Mouse (Mus musculus) activated CD4-positive, CD25-positive, alpha-beta regulatory T cell, adult 4 months (primary cell): ENCODE measurements at regions not wholly inside any gene's neighbourhood (a gene's known extent, or its start where the extent isn't known, plus 50 kb on each side); places are given as distances from the start of the nearest gene placed in this dataset.

ENCODE experiments used
- ATAC-seq: one replicate; pipeline ENCODE4 v1.8.0; 2017

DNA sequence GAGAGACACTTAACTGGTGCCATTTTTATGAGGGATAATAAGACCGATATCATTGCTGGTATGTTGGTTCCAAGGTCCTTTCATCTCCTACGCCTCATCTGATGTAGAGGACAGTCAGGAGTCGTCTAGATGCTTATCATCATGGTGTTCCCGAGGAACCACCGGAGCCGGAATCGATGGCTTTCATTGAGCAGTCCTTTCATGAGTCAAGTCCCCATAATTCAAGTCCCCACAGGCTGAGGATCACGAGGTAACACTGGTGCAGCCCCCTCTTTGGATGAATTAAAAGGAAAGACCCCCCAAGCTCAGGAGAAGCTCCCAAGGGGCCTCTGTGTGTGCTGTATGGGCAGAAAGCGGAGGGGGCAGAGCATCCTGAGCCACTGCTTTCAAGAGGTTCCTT lies 73.3 kb upstream of the Klf4 start:
- no peak for ATAC-seq

DNA sequence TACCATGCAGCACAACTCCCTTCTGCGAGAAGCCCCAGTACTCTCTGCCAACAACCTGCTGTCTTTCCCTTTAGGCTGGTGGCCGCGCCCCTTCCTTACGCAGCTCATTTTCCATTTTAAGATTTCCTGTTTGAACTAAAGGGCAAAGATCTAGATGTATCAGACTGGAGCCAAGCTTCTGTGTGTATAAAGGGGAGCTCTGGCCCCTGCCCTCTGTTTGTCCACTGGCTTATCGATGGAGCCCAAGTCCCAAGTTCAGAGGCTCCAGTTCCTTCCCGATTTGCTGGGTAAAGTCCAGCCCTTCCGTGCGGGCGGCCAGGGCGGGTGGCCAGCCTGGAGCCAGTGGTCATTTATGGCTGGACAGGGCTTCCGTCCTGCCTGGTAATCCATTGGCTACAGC lies 72.6 kb upstream of the Klf4 start:
- no peak for ATAC-seq

DNA sequence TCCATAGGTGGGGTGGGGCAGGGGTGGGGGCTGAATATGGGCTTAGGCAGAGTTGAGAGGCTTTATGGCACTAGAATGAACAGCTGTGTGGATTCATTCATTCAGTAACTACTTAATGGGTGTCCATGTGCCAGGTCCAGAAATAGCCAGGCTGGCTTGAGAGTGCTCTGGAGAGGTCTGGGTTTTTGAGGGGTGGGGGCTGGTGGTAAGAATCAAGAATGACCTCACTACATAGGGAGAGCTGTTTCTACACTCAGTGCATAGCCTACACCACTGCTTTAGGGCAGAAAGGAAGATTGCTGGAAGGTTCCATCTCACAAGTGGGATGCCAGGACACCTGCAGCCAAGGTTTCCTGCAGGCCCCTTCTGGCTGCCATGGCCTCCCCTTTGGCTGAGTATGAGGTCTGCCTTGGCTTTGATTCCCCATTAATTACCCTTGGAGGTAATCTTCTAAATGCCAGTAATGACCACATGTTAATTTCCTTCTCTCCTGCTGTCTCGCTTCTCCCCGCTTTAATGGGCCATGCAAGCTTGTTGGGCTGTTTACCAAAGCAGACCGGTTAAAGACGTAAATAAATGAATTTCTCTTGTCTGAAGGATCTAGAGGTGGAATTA lies 71.7 kb upstream of the Klf4 start:
- no peak for ATAC-seq

DNA sequence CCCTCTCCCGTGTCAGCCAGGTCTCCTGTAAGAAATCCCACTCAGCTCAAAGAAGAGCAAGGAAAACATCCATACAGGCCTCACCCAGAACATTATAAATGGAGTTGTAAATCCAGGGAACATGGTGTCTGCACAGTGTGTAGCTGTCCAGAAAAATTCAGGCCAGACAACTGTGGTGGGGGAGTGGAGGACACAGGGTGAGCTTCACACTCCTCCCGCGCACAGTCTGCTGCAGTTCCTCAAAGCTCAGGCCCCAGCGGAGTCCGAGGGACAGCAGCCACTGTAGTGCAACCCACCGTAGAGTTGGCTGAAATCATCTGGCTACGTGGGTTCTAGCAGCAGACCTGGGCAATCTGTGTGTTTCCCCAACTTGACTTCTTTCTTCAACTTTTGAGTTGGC lies 62.9 kb upstream of the Klf4 start:
- ATAC-seq = no peak

DNA sequence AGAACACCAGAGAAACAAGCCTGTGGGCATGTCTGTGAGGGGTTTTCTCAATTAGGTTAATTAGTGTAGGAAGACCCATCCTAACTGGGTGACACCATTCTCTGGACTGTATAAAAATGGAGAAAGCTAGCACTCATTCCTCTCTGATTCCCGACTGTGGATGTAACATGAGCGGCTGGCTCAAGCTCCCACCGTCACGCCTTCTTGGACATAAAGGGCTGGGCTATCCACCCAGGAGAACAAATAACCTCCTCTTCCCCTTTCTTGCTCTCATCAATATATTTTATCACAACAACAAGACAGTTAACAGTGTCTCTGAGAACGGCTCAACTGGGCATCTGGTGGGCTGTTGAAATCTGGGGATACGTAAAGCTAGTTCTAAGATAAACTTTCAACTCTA lies 62.4 kb upstream of the Klf4 start:
- ATAC-seq = no peak

DNA sequence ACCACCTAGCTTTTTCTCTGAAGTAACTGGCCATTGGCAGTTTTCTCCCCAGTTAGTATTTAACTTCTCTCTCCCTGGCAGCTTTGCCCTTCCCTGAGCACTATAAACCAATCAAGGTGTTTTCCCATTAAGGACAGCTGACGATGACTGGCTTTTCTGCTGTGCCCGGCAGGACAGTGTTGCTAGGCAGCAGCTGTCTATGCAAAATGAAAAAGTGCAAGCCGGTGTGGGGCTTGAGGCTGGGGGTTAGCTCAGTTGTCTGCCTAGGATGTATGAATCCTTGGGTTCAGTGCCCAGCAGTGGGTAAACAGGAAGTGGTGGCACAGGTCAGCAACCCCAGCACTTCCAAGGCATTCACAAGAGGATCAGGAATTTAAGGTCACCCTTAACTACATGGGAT lies 60.9 kb upstream of the Klf4 start:
- no peak for ATAC-seq

DNA sequence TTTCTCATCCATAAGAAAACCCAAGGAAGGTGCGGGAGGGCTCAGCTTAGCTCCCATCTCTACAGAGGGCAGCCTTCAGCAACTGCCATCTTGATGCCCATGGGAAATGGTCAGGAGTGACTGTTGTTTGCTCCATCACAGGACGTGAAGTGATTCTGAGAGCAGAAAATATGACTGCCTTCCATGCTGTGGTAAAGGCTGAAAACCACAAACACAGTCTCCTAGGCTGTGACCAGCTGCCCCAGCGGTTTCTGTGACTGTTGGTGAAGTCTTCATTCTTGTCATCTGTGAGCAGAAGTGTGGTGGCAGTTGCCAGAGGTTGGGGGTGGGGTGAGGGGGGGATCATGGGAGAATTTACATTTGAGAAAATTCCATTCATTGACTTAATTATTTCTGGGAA lies 53.9 kb upstream of the Klf4 start:
- ATAC-seq = no peak

DNA sequence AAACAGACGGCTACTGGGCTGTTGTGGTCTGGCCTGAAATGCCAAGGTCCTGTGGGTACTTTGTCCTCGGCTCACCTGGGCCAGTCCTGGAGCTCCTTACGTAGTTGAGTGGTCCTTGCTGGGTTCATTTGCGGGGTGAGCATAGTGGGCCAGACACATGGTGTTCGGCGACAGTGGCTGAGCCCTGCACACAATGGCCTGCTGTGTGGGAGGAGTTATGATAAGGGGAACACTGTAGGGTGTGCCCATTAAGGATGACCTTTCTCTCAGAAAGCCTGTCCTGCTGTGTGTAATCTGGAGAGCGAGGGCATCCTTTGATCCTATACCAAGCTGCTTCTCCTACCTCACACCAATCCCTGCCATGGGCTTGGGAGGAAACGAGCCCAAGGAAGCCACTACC lies 51.3 kb upstream of the Klf4 start:
- ATAC-seq = no peak
